Mouse (Mus musculus): ENCODE results near the gene Zfp57. TPM values are rescaled to one million over a fixed set of nuclear protein-coding genes. Genes with fewer than 3 reads are reported as not detected.
"Not testable (repeated sequence)": the region's sequence is repeated elsewhere in the genome, so short reads cannot be mapped to it uniquely, and the experiment has no call there.

The Zfp57 gene
- polyA plus RNA-seq, 1 experiment from 2014 or later, result 10.0 TPM

DNA sequence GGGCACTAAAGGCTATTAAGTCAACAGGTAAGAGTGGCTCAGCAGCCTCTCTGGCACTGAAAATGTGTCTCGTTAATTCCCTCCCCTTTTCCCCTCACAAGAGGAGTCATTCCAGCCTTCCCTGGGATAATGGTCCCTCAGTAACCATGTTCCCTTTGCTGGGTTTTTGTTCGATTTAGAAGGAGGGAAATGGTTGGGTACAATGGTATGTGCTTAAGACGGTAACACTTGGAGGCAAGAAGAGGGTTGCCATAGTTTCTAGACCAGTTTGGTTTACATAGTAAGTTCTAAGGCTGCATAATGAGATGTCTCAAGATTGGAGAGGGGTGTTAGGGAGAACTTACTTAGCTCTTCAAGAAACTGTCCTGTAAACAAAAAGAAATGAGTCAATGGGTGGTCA is 10.8 kb downstream of the Zfp57 start:
- no peak for ATAC-seq (ENCODE audit: low FRiP score, low TSS enrichment)
- WGBS, result 76% methylated on average over 3 of the region's 3 CpGs
- Histone ChIP-seq H3K4me1 (replicated peaks; ENCODE audit: control insufficient read depth, insufficient read depth) (no peaks in the 10 kb centered on the region), H3K9ac (ENCODE audit: low read length) (no peak overlapping the region), H3K36me3 (ENCODE audit: control insufficient read depth, insufficient read depth, low read length) (peaks cover 6% of the 10 kb centered on the region), H3K9me3 (ENCODE audit: control insufficient read depth, low read length) (no peaks in the 10 kb centered on the region), H3K27ac (replicated peaks) (no peak overlapping the region), H3K4me2 (replicated peaks; ENCODE audit: low read depth) (no peak overlapping the region), H3K27me3 (ENCODE audit: control insufficient read depth, insufficient read depth, low read length) (no peaks in the 10 kb centered on the region), H3K4me3 (ENCODE audit: low read depth, low read length) (no peak overlapping the region)
- no peak for TF ChIP-seq CTCF (IDR thresholded peaks at IDR 0.05; ENCODE audit: low read depth)
- no peak for TF ChIP-seq EP300 (optimal IDR thresholded peaks at IDR 0.05)
- DNase-seq (ENCODE audit: low spot score), result no peak

DNA sequence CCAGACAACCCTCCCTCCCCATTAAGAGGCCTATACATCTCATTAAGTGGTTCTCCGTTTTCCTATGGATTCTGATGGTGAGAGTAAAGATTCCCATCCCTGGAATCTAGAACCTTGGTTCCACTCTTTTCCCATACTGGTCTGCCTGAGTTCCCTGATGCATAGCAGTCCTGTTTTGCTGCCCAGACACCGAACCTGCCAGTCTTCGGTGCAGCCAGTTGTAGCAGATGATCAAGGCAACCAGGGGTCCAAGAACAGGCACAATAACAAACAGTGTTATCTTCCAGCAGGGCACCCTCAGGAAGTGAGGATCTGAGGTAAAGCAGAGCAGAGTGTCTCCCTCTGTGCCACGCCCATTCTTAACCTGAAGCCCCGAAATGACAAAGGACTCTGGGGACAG is 11.2 kb downstream of the Zfp57 start:
- H3K4me3 ChIP-seq (ENCODE audit: low read depth, low read length), result no peak overlapping the region
- H3K27ac ChIP-seq (replicated peaks), result no peak overlapping the region
- 68% methylated on average over 5 of the region's 5 CpGs for WGBS
- H3K4me2 ChIP-seq (replicated peaks; ENCODE audit: low read depth), result no peak overlapping the region
- no peak for ATAC-seq (ENCODE audit: low FRiP score, low TSS enrichment)
- peaks cover 6% of the 10 kb centered on the region for H3K36me3 ChIP-seq (ENCODE audit: control insufficient read depth, insufficient read depth, low read length)
- no peaks in the 10 kb centered on the region for H3K27me3 ChIP-seq (ENCODE audit: control insufficient read depth, insufficient read depth, low read length)
- no peaks in the 10 kb centered on the region for H3K9me3 ChIP-seq (ENCODE audit: control insufficient read depth, low read length)
- no peak for DNase-seq (ENCODE audit: low spot score)
- no peak for TF ChIP-seq EP300 (optimal IDR thresholded peaks at IDR 0.05)
- no peak for TF ChIP-seq CTCF (IDR thresholded peaks at IDR 0.05; ENCODE audit: low read depth)
- no peak overlapping the region for H3K9ac ChIP-seq (ENCODE audit: low read length)
- H3K4me1 ChIP-seq (replicated peaks; ENCODE audit: control insufficient read depth, insufficient read depth), result no peaks in the 10 kb centered on the region

DNA sequence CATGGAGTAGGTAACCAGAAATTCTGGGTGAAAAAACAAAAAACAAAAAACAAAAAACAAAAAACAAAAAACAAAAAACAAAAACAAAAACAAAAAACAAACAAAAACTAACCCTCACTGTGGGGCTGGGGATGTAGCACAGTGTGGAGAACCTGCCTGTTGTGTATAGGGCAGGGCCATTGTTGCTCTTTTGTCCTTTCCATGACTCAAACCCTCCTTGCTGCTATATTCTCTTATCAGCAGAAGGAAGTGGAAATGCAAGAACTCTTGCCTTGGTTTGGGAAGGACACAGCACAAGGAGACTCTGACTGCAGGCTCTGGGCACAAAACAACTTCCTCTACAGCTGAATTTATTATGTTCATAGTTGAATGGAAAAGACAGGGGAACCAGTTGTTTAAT is 15.4 kb downstream of the Zfp57 start:
- no peak overlapping the region for H3K9ac ChIP-seq (ENCODE audit: low read length)
- no peaks in the 10 kb centered on the region for H3K4me1 ChIP-seq (replicated peaks; ENCODE audit: control insufficient read depth, insufficient read depth)
- TF ChIP-seq EP300 (optimal IDR thresholded peaks at IDR 0.05), result no peak
- no peak for TF ChIP-seq CTCF (IDR thresholded peaks at IDR 0.05; ENCODE audit: low read depth)
- ATAC-seq (ENCODE audit: low FRiP score, low TSS enrichment) (peak; percentile 79), DNase-seq (ENCODE audit: low spot score) (no peak)
- H3K4me3 ChIP-seq (ENCODE audit: low read depth, low read length), result no peak overlapping the region
- peak overlapping the region; percentile 53; the same call in 1 of the 2 replicates for H3K27ac ChIP-seq (replicated peaks)
- H3K36me3 ChIP-seq (ENCODE audit: control insufficient read depth, insufficient read depth, low read length), result no peaks in the 10 kb centered on the region
- no peaks in the 10 kb centered on the region for H3K9me3 ChIP-seq (ENCODE audit: control insufficient read depth, low read length)
- no peak overlapping the region for H3K4me2 ChIP-seq (replicated peaks; ENCODE audit: low read depth)
- no peaks in the 10 kb centered on the region for H3K27me3 ChIP-seq (ENCODE audit: control insufficient read depth, insufficient read depth, low read length)

DNA sequence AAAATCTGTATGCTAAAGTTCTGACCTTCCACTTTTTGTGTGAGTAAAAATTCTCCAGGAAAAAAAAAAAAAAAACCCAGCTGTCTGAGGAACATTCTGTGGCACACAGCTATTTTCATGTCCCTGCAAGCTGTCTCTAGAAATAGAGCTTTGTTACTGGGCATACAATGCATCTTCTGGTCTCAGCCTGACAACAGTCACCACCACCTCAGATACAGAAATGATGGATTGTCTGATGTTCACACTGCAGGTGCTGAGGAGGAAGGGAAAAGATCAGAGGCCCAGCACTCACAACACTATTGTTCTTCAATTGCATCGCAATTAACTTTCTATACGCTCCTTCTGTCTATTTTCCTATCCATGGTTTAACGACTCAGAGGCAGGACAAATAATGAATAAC is 17.4 kb downstream of the Zfp57 start:
- TF ChIP-seq CTCF (IDR thresholded peaks at IDR 0.05; ENCODE audit: low read depth) (no peak), EP300 (optimal IDR thresholded peaks at IDR 0.05) (no peak)
- no peaks in the 10 kb centered on the region for H3K9me3 ChIP-seq (ENCODE audit: control insufficient read depth, low read length)
- DNase-seq (ENCODE audit: low spot score) (no peak), ATAC-seq (ENCODE audit: low FRiP score, low TSS enrichment) (no peak)
- H3K4me1 ChIP-seq (replicated peaks; ENCODE audit: control insufficient read depth, insufficient read depth), result no peaks in the 10 kb centered on the region
- H3K36me3 ChIP-seq (ENCODE audit: control insufficient read depth, insufficient read depth, low read length), result no peaks in the 10 kb centered on the region
- no peak overlapping the region for H3K4me3 ChIP-seq (ENCODE audit: low read depth, low read length)
- whole genome bisulfite sequencing, result 63% methylated on average over 3 of the region's 3 CpGs
- H3K27ac ChIP-seq (replicated peaks), result no peak overlapping the region; the same call in 1 of the 2 replicates
- H3K27me3 ChIP-seq (ENCODE audit: control insufficient read depth, insufficient read depth, low read length), result no peaks in the 10 kb centered on the region
- H3K9ac ChIP-seq (ENCODE audit: low read length), result no peak overlapping the region
- no peak overlapping the region for H3K4me2 ChIP-seq (replicated peaks; ENCODE audit: low read depth)

DNA sequence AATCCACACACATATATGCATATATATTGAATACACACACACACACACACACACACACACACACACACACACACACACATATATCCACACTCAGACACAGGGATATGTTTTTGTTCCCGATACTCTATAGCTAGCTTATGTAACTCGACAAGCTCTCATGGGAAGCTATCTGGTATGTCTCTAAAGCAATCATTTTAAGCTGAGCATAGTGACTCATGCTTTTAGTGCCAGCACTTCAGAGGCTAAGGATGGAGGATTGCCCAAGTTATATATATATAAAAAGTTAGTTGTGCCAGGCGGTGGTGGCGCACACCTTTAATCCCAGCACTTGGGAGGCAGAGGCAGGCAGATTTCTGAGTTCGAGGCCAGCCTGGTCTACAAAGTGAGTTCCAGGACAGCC is 18.3 kb downstream of the Zfp57 start:
- not testable (repeated sequence) for H3K4me1 ChIP-seq (replicated peaks; ENCODE audit: control insufficient read depth, insufficient read depth); H3K36me3 ChIP-seq (ENCODE audit: control insufficient read depth, insufficient read depth, low read length); ATAC-seq (ENCODE audit: low FRiP score, low TSS enrichment); DNase-seq (ENCODE audit: low spot score); H3K9ac ChIP-seq (ENCODE audit: low read length); H3K27me3 ChIP-seq (ENCODE audit: control insufficient read depth, insufficient read depth, low read length); H3K27ac ChIP-seq (replicated peaks); H3K9me3 ChIP-seq (ENCODE audit: control insufficient read depth, low read length); H3K4me2 ChIP-seq (replicated peaks; ENCODE audit: low read depth); H3K4me3 ChIP-seq (ENCODE audit: low read depth, low read length)
- 72% methylated on average over 5 of the region's 5 CpGs for WGBS

DNA sequence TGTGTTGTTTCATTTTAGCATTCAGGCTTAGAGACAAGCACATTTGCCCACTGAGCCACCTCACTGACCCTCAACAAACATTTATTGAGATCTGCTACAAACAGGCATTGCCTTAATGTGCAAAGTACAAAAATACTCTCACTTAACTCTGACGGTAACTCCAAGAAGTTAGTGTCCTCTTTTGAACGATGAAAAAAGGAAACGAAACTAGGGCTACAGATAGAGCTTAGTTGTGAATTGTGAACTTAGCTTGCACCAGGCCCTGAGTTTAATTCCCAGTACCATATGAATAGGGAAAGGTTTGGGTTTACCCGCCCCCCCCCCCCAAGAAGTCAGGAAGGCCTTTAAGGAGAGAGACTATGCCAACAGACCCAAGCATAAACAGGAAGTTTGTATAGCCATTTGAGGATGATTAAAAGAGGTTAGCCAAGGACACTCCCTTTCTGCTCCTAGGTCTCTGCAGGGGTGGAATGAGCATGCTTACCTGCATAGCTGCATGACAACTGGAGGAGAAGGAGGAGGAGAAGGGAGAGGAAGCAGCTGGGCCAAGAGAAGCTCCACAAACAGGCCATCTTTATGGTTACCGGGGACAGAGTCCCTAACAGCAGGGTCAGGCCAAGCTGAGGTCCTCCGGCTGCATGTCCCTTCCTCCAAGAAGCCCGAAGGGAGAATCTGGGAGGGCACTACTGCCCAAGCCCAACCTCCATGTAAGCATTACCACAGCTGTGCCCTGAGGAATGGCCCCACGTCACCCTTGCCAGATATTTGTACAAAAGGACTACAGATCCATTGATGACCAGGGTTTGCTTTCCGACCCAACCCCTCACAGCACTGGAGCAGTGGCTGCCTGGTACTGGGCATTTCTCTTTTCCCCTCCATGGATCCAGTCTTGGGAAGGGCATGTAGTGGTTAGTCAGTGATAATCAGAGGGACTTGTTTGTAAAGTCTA is 21.9 kb downstream of the Zfp57 start, which contains the start of gene Mog:
TSS of gene Mog (minus strand) at position 771 of the 949 bp plus-strand sequence.
- Histone ChIP-seq H3K9me3 (ENCODE audit: control insufficient read depth, low read length) (no peaks in the 10 kb centered on the region), H3K4me2 (replicated peaks; ENCODE audit: low read depth) (no peak within 1 kb of the TSS), H3K36me3 (ENCODE audit: control insufficient read depth, insufficient read depth, low read length) (no peaks in the 10 kb centered on the region), H3K27ac (replicated peaks) (no peak within 1 kb of the TSS), H3K4me1 (replicated peaks; ENCODE audit: control insufficient read depth, insufficient read depth) (no peaks in the 10 kb centered on the region), H3K27me3 (ENCODE audit: control insufficient read depth, insufficient read depth, low read length) (no peaks in the 10 kb centered on the region), H3K4me3 (ENCODE audit: low read depth, low read length) (no peak within 1 kb of the TSS), H3K9ac (ENCODE audit: low read length) (no peak within 1 kb of the TSS)
- TF ChIP-seq EP300 (optimal IDR thresholded peaks at IDR 0.05), result no peak
- no peak for TF ChIP-seq CTCF (IDR thresholded peaks at IDR 0.05; ENCODE audit: low read depth)
- ATAC-seq (ENCODE audit: low FRiP score, low TSS enrichment) (no peak), DNase-seq (ENCODE audit: low spot score) (no peak)
- WGBS, result 65% methylated on average over 9 of the region's 9 CpGs
